Mouse (Mus musculus): ENCODE results near the gene Dzank1. TPM values are rescaled to one million over a fixed set of nuclear protein-coding genes. Genes with fewer than 3 reads are reported as not detected.

Dzank1 gene
- polyA plus RNA-seq, 1 experiment from 2014 or later, result 1.4 TPM

DNA sequence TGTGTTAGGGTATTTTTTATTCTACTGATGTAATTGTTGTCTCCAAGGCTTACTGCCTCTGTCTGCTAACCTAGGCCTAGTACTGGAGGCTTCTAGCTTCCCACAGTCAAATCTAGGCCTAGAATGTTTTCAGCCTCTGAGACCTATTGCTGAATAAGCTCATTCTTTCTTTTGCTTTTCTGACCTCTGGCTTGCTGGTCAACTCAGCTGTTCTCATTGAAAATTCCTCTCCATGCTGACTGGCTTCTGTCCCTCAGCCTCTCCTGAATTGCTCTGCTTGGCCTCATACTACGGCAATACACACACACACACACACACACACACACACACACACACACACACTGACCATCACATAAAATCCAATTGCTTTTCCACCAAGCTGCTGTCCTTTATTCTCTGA is 101.5 kb downstream of the Dzank1 start:
- Histone ChIP-seq H3K4me2 (replicated peaks; ENCODE audit: low read depth, low read length) (no peak overlapping the region), H3K27me3 (ENCODE audit: insufficient read depth, low read length) (no peaks in the 10 kb centered on the region), H3K9ac (replicated peaks; ENCODE audit: low read length) (no peak overlapping the region), H3K4me3 (ENCODE audit: low read length) (no peak overlapping the region), H3K27ac (ENCODE audit: low read length) (0 out of 2 replicates have a peak overlapping the region, but pooled peaks have one; percentile 18), H3K4me1 (ENCODE audit: insufficient read depth, low read length) (peaks cover 3% of the 10 kb centered on the region; the same call in 1 of the 2 replicates), H3K9me3 (ENCODE audit: low read length) (0 out of 2 replicates have a peak, but pooled peaks cover 5% of the 10 kb centered on the region), H3K36me3 (ENCODE audit: insufficient read depth, low read length) (no peaks in the 10 kb centered on the region)
- ATAC-seq (ENCODE audit: low FRiP score, low TSS enrichment), result no peak
- WGBS, result 67% methylated on average over 1 of the region's 1 CpGs

DNA sequence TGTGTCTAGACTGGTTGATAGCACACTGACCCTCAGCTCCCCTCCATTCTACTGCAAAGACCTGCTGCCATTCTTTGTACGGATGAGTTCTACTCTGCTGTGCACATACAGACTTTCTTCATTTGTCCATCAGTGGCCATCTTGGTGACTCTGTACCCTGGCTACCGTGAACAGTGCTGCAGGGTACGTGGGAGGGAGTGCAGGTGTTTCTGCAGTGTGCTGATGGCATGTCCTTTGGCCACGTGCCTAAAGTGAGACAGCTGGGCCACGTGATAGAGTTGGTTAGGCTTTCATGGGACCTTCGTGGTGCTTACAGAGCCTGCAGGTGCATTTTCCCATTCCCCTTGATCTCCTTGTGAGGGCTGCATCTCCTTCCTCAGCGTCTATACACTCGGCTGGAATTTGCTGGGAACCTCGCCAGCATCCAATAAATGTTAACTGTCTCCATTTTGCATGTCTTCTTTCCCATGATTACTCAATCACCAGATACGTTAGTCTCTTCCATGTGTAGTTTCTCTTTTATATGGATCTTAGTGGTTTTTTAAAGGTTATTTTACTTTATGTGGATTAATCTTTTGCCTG is 105.0 kb downstream of the Dzank1 start:
- Histone ChIP-seq H3K4me3 (ENCODE audit: low read length) (no peak overlapping the region), H3K27ac (ENCODE audit: low read length) (no peak overlapping the region), H3K27me3 (ENCODE audit: insufficient read depth, low read length) (no peaks in the 10 kb centered on the region), H3K9ac (replicated peaks; ENCODE audit: low read length) (no peak overlapping the region), H3K4me1 (ENCODE audit: insufficient read depth, low read length) (no peaks in the 10 kb centered on the region), H3K9me3 (ENCODE audit: low read length) (0 out of 2 replicates have a peak, but pooled peaks cover 5% of the 10 kb centered on the region), H3K4me2 (replicated peaks; ENCODE audit: low read depth, low read length) (no peak overlapping the region), H3K36me3 (ENCODE audit: insufficient read depth, low read length) (no peaks in the 10 kb centered on the region)
- no peak for ATAC-seq (ENCODE audit: low FRiP score, low TSS enrichment)
- 65% methylated on average over 10 of the region's 10 CpGs for WGBS

Other genes with a start within 250 kb of the Dzank1 start
- gene Ovol2, start 195.3 kb downstream of the Dzank1 start, polyA plus RNA-seq (2015; fragmentation: Nextera tagmentation; extraction: Ambion mirVana), result 1.1 and 1.2 TPM in 2 replicates
- gene Kat14, start 158.4 kb downstream of the Dzank1 start, polyA plus RNA-seq (2015; fragmentation: Nextera tagmentation; extraction: Ambion mirVana), result 52.5 and 57.0 TPM in 2 replicates
- 0.56 TPM in 1 of 2 replicates, not detected in the other for gene Pet117, start 158.4 kb downstream of the Dzank1 start, polyA plus RNA-seq (2015; fragmentation: Nextera tagmentation; extraction: Ambion mirVana)
- 27.0 and 31.6 TPM in 2 replicates for gene Polr3f, start 304 bp upstream of the Dzank1 start, polyA plus RNA-seq (2015; fragmentation: Nextera tagmentation; extraction: Ambion mirVana)
- 95.7 and 99.2 TPM in 2 replicates for gene Rbbp9, start 23.5 kb upstream of the Dzank1 start, polyA plus RNA-seq (2015; fragmentation: Nextera tagmentation; extraction: Ambion mirVana)
- 117 and 123 TPM in 2 replicates for gene Sec23b, start 28.8 kb upstream of the Dzank1 start, polyA plus RNA-seq (2015; fragmentation: Nextera tagmentation; extraction: Ambion mirVana)
- gene Smim26, start 66.6 kb upstream of the Dzank1 start, polyA plus RNA-seq (2015; fragmentation: Nextera tagmentation; extraction: Ambion mirVana), result 33.1 and 39.5 TPM in 2 replicates
- 46.9 and 47.0 TPM in 2 replicates for gene Dtd1, start 72.5 kb upstream of the Dzank1 start, polyA plus RNA-seq (2015; fragmentation: Nextera tagmentation; extraction: Ambion mirVana)